Mouse (Mus musculus) olfactory bulb, adult 2 months (tissue): ENCODE data around the gene Havcr1.

Source experiments
- CTCF ChIP-seq: fragments of 200-500 bp; IDR thresholded peaks from 2 replicates; pipeline ENCODE4 v1.5.1; 2012; ENCODE audit warnings: low read depth, mild to moderate bottlenecking, low read length, moderate library complexity; ENCODE audit not compliant: insufficient read depth
- POLR2A ChIP-seq: fragments of 200-500 bp; IDR thresholded peaks from 2 replicates; pipeline ENCODE4 v1.6.1; 2012; ENCODE audit warnings: mild to moderate bottlenecking, low read depth, low read length, moderate library complexity; ENCODE audit not compliant: insufficient read depth

DNA sequence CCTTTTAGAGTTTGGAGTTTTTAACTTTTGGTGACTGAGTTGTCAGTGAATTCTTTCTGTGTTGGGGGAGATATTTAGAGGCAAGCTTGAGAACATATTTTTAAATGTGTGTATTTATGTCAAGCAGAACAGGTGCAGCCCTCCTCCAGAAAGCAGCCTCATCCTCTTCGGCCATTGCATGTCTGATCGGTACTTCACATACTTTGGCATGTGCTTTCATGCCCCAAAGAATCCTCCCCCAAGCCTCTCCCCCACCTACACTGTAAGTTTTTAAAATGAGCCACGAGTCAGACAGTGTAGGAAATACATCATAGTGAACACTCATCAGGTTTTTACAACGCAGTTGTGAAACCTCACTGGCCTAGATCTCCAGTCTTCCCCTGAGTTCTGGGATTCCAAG, 6.0 kb downstream of the Havcr1 start:
- TF ChIP-seq CTCF, result no peak
- TF ChIP-seq POLR2A, result no peak
